Mouse (Mus musculus): ENCODE measurements at regions not wholly inside any gene's neighbourhood (a gene's known extent, or its start where the extent isn't known, plus 50 kb on each side); places are given as distances from the start of the nearest gene placed in this dataset.

GRCm38 (mm10) chr10:9164333-9164732 is 278.5 kb upstream of the Sash1 start:
- peak; percentile 10 for DNase-seq

DNA sequence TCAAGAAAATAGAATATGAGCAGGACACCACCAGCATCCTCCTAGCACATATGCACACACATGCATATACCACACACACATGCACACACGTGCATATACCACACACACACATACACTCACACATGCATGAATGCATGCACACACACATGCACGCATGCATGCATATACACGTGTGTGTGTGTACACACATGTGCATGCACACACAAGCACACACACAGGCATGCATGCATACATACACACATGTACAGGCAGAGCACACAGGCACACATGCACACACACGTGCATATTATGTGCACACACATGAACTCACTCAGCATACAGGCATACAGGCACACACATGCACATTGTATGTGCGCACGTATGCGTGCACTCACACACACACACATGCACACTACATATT is 275.7 kb upstream of the Sash1 start:
- no peak for DNase-seq

DNA sequence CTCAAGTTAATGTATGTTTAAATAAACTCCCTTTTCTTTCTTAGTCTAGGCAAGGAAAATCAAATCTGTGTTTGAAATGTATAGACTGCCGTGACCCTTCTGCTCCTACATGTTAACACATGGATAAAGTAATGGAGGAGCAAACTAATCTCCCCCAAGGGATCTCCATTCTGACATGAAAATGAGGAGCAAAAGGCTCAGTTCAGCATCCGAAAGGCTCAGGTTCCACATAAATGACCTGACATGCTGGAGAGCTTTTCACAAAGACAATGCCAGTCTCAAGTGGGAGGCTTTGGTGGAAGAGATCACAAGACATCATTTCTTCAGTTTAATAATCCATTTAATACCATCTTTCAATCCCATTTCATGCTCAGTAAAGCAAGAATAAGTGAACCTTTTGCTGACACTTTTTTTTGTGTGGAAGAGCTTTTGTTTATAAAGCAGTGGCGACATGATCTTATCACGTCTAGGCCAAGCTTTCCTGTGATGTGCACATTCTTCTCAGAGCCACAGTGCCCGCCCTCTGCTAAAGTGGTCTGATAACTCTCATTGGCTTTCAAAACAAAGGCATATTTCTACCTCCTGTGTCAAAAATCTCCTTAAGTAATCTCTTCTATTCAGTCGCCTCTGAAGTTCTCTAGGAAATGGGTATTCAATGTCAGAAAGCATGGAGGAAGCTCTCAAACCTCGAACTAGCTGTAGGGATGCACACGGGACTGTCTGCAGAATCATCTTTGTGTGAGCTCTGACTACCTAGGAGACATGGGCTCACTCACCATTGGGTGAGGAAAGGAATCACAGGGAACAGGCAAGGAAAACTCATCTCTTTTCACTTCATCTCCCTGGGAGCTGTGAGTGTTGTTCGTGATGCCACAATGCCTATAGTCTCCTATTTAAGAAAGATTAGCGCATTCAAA is 271.7 kb upstream of the Sash1 start:
- peak; percentile 7 for DNase-seq

DNA sequence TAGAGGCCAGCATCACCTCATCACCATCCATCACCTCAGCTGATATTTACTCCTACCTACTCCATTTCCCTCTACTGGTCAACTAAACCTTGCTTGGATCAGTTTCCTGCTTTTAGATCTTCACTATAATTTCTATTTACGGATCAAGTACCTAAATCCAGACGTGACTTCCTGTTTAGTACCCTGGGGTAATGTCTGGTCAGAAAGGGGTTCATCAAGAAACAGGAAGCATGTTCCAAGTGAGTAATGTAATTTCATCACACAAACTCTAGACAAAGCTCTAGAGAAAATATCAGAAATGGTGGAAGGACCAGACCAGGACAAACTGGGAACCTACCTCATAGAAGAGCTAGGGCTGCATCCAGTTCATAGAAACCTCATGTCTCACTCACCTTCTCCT is 250.2 kb upstream of the Sash1 start:
- DNase-seq = no peak

- DNase-seq = no peak
Measured at GRCm38 (mm10) chr10:9134293-9135021, 248.6 kb upstream of the Sash1 start.

DNA sequence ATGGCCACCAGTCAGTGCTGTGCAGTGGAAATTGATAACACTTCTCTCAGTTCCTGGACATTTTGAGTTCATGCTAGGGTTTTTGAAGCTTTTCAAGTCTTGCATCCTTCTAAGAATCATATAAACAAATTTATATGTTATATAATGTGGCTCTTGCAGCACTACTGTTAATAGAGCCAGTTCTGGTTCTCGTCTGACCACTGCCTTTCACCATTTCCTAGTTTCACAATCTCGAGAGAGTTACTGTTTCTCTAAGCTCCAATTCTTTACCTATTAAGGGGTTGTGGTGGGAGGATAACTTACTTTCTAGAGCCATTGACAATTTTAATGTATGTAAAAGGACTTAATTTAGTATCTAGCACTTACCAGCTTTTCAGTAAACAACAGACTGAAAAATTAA is 244.2 kb upstream of the Sash1 start:
- no peak for DNase-seq

DNA sequence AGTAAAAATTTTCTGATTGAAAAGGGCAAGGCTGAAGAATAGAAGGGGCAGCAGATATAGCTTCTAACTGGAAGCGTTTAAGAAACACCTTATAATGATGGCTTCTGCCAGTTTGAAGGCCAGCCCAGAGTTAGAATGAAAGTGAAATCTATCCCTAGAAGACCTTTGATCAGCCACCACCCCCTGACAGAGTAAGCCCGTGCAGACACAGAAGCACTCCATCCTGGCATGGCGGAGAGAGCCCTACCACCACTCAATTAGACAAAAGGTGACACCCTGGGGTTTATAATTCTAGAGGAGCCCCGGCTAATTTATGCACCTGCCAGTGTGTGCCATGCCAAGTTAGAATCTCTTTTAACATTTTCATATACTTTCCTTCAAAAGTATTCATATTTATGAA is 233.4 kb upstream of the Sash1 start:
- no peak for DNase-seq

- DNase-seq = peak; percentile 68
Measured at GRCm38 (mm10) chr10:9117648-9118551, 232.0 kb upstream of the Sash1 start.

DNA sequence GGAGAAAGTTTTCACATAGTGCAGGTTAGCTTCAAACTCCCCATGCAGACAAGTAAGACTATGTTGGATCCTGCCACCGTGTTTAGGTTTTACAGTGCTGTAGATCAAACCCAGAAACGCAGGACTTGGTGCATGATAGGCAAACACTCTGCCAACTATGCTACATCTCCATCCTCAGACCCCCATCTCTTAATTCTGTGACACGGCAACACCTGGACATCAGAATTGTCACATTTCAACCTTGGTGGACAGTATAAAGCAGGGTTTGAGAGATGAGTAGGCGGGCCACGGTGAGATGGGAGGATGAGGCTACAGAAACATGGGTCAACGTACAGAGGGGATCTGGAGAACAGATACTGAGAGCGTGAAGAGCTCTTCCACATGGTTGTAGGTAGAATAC is 231.3 kb upstream of the Sash1 start:
- DNase-seq = no peak

- no peak for DNase-seq
Measured at GRCm38 (mm10) chr10:9113706-9114105, 227.8 kb upstream of the Sash1 start.

- DNase-seq = no peak
Measured at GRCm38 (mm10) chr10:9111051-9111450, 225.2 kb upstream of the Sash1 start.

- DNase-seq = no peak
Measured at GRCm38 (mm10) chr10:9096207-9096606, 210.3 kb upstream of the Sash1 start.

DNA sequence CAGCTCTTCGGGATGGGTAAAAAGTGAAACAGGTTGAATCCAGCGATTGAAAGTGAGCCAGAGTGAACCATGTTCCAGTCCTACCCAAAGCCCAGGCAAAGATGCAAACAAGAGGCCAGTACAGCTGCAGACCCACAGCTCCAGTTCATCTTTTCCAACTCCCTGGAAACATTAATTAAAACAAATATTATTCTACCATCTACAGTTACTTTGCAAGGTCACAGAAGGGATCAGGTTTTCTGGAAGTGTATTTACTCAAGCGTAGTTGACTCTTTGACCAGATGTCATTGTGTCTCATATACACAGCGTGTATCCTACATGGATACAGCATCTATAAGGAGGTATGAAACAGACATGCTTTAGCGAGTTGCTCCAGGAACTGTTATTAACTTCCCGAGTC is 209.3 kb upstream of the Sash1 start:
- DNase-seq = no peak

DNA sequence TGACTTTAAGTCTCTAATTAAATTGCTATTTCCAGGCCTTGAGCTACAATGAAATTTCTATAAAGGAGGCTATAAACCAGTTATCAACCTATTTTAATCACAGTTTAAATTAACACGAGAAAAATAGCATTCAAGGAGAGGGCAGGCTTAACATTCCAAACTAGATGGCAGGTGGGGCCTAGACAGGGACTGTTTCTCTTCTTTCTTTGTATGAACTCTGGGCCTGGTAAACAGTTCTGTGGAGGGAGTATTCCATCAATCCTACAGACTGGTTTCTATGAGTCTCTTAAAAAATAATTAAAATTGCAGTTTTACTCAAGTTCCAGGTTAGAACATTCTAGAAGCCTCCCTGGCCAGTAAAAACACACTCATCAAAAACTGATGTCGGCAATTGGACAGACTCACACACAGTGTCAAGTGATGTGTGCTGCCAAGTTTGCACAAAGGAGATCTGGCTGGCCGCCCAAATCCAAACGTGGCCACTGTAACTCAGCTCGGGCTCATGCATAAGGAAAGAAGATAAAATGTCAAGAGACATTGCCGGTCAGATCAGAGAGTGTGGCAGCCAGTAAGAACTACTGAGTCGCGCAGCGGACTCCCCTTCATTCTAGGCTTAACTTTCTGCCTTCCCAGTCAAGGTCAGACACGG is 206.5 kb upstream of the Sash1 start:
- peak; percentile 16 for DNase-seq

DNA sequence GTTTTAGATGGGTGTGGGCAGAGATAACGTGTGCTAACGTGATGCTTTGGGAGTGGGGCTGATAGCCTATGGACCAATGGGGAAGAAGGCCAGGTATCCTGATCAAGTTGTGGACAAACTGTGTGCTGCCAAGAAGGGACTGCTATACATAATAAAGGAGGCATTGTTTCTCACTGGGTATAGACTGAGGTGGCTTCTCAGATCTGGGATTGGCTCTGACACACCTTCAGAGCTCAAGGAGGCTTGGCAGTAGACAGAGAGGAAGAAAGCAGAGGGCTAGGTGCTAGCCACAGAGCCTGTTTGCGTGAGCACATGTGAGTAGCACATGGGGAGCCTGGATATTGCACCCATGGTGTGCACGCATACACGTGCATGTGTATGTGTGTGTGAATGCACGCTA is 205.1 kb upstream of the Sash1 start:
- DNase-seq = no peak

- no peak for DNase-seq
Measured at GRCm38 (mm10) chr10:9087871-9088270, 202.0 kb upstream of the Sash1 start.

- no peak for DNase-seq
Measured at GRCm38 (mm10) chr10:9087171-9087570, 201.3 kb upstream of the Sash1 start.

- DNase-seq = no peak
Measured at GRCm38 (mm10) chr10:9086666-9087065, 200.8 kb upstream of the Sash1 start.

- no peak for DNase-seq
Measured at GRCm38 (mm10) chr10:9085441-9085840, 199.6 kb upstream of the Sash1 start.

DNA sequence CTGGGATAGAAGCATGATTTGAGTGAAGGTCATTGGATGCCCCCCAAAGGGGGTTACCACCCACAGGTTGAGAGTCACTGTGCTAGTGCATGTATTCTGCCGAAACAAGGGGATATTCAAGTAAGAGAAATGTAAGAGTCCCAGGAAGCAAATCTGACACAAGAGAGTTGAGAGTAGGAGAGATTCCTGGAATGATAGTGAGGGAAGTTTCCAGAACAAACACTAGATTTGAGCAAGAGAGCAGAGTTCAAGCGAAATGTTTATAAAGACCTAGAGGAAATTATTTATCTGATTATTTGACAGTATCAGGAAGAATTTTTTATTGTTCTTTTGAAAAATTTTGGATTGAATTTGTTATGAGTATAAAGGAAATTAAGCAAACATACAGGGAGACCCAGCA is 189.0 kb upstream of the Sash1 start:
- no peak for DNase-seq

- peak; percentile 19 for DNase-seq
Measured at GRCm38 (mm10) chr10:9071630-9072029, 185.8 kb upstream of the Sash1 start.

- DNase-seq = no peak
Measured at GRCm38 (mm10) chr10:9069608-9070190, 183.8 kb upstream of the Sash1 start.

Measured in retina, postnatal 1 day (tissue).